Mouse (Mus musculus) mature B cell (primary cell): ENCODE measurements around the gene Gpx6.

Source experiments
- in situ Hi-C: fragments of 300-500 bp; cut with MboI; formaldehyde crosslinking; loops from 2 replicates; pipeline ENCODE4 v1.14.3; 2019

Gene Gpx6

DNA sequence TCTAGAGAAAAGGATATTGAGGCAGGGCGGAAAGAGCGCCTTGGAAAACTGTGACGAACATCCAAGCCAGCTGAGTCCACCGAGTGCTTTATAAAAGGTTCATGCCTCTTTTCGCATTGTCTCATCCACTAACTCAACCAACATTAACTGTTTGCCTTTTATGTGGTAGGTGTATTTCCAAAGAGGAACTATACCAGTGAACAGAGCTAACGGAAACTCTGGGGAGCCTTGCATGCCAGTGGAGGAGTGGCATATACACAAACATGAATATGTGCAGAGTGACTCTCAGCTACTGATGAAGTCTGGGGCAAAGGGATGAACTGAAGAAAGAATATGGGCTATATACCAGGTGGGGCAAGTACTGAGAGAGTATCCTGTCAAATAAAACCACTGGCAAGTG is 11.5 kb downstream of the Gpx6 start:
- in situ Hi-C loops, result no loop called here

DNA sequence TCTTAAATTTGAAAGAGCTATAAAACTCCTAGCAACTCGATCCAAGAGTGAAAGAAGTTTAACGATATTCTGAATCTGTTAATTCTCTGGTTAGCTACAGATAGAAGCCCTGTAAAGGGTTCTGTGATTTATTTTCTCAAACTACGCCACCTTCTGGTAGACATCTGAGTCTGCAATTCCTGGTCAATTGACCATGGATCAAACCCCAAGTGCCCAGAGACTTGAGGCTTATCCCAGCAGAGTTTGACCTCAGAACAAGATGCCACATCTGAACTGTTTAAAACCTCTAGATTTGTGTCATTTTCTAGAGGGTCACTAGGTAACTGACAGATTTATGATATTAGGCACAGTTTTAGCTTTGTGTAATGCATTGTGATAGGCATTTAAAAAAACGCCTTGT is 14.3 kb downstream of the Gpx6 start:
- in situ Hi-C loops, result no loop called here

DNA sequence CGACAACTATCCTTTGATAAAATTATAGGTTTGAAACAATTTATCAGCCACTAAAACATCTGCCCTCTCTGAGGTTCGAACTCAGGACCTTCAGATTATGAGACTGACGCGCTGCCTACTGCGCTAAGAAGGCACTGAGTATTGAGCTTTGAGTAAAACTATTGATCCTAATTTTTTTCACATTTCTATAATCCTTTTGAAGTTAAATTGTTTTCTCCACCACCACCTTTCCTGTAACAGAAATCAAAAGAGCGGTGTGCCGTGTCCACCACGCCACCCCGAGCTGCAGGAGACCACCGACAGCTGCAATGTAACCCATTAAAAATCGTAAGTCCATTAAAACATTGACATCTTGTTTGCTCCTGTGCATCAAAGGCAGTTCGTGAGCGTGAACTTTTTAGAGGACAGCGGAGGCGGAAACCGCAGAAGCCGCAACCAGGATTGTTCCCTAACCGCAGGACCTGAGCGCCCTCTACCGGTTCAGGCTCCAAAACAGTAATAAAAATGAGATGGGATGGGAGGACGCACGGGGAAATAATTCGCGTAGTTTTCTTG is 14.8 kb downstream of the Gpx6 start:
- in situ Hi-C loops, result no loop called here

DNA sequence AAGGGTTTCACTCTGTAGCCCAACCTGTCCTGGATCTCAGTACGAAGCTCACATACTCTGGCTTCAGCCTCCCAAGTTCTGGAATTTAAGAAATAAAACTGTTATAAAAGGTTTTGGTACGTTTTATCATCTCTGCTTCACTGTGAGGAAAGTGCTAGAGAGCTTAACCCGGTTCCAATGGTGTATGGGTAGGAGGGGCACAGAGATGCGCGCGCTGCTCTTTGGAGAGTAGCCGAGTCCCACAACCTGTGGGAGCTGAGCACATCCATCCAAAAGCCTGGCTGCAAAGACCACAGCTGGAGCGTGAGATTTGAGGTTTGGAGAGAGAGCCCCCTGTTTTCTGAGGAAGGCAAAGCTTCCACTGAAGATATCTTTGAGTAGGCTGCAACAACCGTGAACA is 15.5 kb downstream of the Gpx6 start:
- in situ Hi-C loops, result no loop called here

DNA sequence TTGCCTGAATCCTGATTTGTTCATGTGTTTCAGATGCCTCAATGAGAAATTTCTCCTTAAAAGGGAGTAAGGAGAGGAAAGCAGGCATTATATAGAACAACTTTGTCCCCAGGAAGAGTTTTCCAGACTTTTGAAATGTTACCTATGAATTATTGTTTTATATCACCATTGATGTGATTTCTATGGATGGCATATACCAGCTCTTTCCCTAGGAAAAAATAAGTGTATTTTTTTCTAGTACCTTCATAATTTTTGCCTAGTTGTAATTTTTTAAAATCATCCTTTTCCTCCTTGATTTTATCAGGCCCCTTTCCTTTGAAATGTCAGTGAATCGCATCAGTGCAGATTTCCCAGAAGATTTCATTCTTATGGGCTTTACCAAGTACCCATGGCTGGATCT is 34.7 kb downstream of the Gpx6 start, which contains the start of gene Olfr1367:
Gene Olfr1367, plus strand, starts transcription at position 301 of the 400 bp plus-strand sequence.
- in situ Hi-C loops, result no loop called here

DNA sequence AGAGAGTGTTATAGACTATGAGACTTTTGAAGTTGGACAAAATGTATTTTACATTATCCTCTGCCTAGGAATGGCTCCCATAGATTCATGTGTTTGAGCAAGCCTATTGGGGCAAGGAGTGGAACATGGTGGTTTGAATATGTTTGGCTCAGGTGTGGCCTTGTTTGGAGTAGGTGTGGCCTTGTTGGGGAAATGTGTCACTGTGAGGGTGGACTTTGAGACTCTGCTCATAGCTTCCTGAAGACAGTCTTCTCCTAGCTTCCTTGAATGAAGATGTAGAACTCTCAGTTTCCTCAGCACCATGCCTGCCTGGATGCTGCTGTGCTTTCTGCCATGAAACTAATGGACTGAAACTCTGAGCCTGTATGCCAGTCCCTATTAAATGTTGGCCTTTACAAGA is 38.7 kb downstream of the Gpx6 start:
- in situ Hi-C loops, result no loop called here

DNA sequence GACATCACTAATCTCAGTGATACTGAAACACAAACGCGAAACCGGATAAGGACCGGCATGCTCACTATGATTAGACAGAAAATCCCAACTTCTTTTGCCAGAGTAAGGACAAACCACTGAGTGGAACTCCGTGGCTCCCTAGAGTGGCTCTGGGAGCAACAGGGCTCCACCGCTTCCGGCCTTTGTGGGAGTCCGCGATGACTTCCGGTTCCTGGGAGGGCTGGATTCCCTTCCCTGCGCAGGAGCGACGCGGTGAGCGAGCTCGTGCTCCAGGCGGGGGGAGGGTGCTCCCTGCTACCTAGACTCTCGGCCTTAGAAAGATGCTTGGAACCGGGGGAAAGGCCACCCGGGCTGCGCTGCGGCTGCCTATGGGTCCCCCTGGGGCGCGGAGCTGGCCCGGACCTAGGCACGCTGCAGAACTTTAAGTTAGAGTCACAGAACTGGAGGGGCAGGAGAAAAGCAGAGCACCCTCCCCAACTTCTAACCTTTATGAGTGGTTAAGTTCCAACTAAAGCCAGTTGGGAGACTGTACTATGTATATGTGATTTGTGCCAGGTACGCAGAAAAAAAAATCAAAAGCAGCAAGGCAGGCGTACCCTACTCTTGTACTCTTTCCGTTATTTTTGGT is 50.8 kb downstream of the Gpx6 start, which contains the start of gene Zscan12:
Gene Zscan12, plus strand, starts transcription at position 200 of the 628 bp plus-strand sequence.
- in situ Hi-C loops, result no loop called here

DNA sequence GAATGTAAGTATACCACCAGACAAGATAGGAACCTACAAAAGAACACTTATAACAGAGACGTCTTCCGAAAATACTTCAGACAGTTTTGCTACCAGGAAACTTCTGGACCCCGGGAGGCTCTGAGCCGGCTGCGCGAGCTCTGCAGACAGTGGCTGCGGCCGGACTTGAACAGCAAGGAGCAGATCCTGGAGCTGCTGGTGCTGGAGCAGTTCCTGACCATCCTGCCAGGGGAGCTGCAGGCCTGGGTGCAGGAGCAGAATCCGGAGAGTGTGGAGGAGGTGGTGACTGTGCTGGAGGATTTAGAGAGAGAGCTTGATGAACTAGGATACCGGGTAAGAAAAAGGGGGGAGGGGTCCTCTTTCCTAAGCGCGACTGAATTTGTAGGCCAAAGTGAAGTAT is 51.8 kb downstream of the Gpx6 start:
- in situ Hi-C loops, result no loop called here

DNA sequence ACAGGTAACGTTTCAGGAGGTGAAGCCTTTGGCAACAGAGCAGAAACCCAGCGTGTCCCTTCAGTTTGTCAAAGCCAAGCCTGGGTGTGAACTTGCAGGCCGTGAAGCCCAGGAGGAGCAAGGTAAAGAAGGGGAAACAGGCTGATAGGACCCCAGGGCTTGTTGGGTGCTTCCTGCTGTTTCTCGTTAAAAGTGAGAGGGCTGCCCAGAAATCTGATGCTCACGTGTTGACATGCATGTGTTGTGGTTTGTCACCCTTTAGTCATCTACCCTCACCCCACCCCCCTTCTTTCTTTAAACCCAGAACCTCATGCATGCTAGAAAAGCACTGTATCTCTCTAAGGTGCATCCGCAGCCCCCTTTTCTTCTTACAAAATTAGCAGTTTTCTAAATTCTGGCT is 54.7 kb downstream of the Gpx6 start:
- in situ Hi-C loops, result no loop called here
